Mouse (Mus musculus) heart, adult 2 months (tissue): ENCODE measurements at regions not wholly inside any gene's neighbourhood (a gene's known extent, or its start where the extent isn't known, plus 50 kb on each side); places are given as distances from the start of the nearest gene placed in this dataset.

ENCODE experiments used
- EP300 ChIP-seq: fragments of 200-500 bp; IDR thresholded peaks from 2 replicates; pipeline ENCODE4 v1.6.1; 2011; ENCODE audit warnings: low read depth, low read length, control low read depth; ENCODE audit not compliant: insufficient read depth
- POLR2A ChIP-seq: fragments of 200-500 bp; IDR thresholded peaks from 2 replicates; pipeline ENCODE4 v1.6.1; 2011; ENCODE audit warnings: mild to moderate bottlenecking, low read depth, low read length, control low read depth; ENCODE audit not compliant: insufficient read depth

DNA sequence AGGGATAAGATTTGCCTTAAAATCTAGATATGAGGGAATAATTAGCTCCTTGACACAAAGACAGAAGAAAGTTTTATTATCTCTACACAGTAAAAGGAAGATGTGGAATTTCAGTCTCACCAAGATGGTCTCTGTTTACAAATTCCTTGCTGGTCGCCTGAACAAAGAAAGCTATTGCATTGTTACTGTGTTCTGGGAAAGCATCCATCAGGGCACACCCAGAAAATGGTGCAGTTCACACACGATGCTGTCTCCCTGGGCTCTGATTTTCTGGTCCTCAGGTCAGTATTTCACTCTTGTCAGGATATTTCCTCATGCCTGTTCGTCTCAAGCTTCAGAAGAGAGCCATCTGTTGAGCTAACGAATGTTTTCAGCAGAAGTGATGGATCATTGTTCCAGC, 267.2 kb upstream of the Gadl1 start:
- TF ChIP-seq EP300 (no peak), POLR2A (no peak)
